Mouse (Mus musculus) limb, embryonic 14.5 days (tissue): ENCODE data around the gene Ptpn20. TPM values are rescaled to one million over a fixed set of nuclear protein-coding genes. Genes with fewer than 3 reads are reported as not detected.

Experiments
- ATAC-seq: fragments of 200-750 bp; cut with Nextera tagmentation; 2 replicates; pipeline ENCODE4 v1.8.0; 2017; ENCODE audit warnings: low read depth, moderate number of reproducible peaks, moderate TSS enrichment; ENCODE audit not compliant: low FRiP score
- DNase-seq: peaks from one replicate; pipeline ENCODE4 v3.0.0-alpha.2; 2015; ENCODE audit warnings: low spot score
- H3K27ac ChIP-seq: fragments of 300-500 bp; sonication (generic); replicated peaks from 2 replicates; pipeline ENCODE4 v1.5.1; 2014; ENCODE audit warnings: low read depth, mild to moderate bottlenecking, low read length, moderate library complexity, mixed read lengths
- H3K27me3 ChIP-seq: fragments of 300-500 bp; sonication (generic); 2 replicates; pipeline ENCODE4 v1.6.1; 2014; ENCODE audit warnings: low read length, mixed read lengths; ENCODE audit not compliant: control insufficient read depth, insufficient read depth
- H3K36me3 ChIP-seq: fragments of 300-500 bp; sonication (generic); 2 replicates; pipeline ENCODE4 v1.6.1; 2014; ENCODE audit warnings: mild to moderate bottlenecking, low read length, moderate library complexity, mixed read lengths; ENCODE audit not compliant: control insufficient read depth, insufficient read depth
- H3K4me1 ChIP-seq: fragments of 300-500 bp; sonication (generic); 2 replicates; pipeline ENCODE4 v1.6.1; 2014; ENCODE audit warnings: antibody characterized with exemption, low read length, mixed read lengths; ENCODE audit not compliant: control insufficient read depth, insufficient read depth
- H3K4me2 ChIP-seq: fragments of 300-500 bp; sonication (generic); replicated peaks from 2 replicates; pipeline ENCODE4 v1.6.1; 2014; ENCODE audit warnings: low read depth, mild to moderate bottlenecking, low read length, moderate library complexity; ENCODE audit not compliant: severe bottlenecking
- H3K4me3 ChIP-seq: fragments of 300-500 bp; sonication (generic); replicated peaks from 2 replicates; pipeline ENCODE4 v1.5.1; 2014; ENCODE audit warnings: low read length
- H3K9ac ChIP-seq: fragments of 300-500 bp; sonication (generic); 2 replicates; pipeline ENCODE4 v1.6.1; 2014; ENCODE audit warnings: mild to moderate bottlenecking, low read depth, low read length, moderate library complexity; ENCODE audit not compliant: severe bottlenecking
- H3K9me3 ChIP-seq: fragments of 300-500 bp; sonication (generic); 2 replicates; pipeline ENCODE4 v1.6.1; 2016; ENCODE audit warnings: low read length; ENCODE audit not compliant: control insufficient read depth
- POLR2A ChIP-seq: fragments of 200-500 bp; IDR thresholded peaks from 2 replicates; pipeline ENCODE4 v1.8.0; 2012; ENCODE audit warnings: inconsistent platforms, mild to moderate bottlenecking, moderate library complexity, borderline replicate concordance; ENCODE audit not compliant: insufficient read depth, insufficient read length; ENCODE audit errors: extremely low read depth
- WGBS: fragments of 180-500 bp; shearing (Covaris S2); extraction: QIAGEN DNeasy Blood & Tissue Kit; methylation state at CpG from one replicate; pipeline ENCODE4 v1.1.7; 2014; 5-methylcytosine and 5-hydroxymethylcytosine counted together
- polyA plus RNA-seq, 2 experiments: library from polyadenylated mRNA; depleted of rRNA in 1 of 2; stranded (reverse) in 1 of 2; unstranded in 1 of 2; fragments of >200 nt; fragmentation: Nextera tagmentation in 1 of 2; extraction: Ambion mirVana in 1 of 2; gene quantifications; 2 replicates each; pipeline versions ENCODE4 v1.2.1 to v1.2.3; 2012 to 2014

Gene Ptpn20
- polyA plus RNA-seq (2012; rRNA removed) (0.27 and 0.36 TPM in 2 replicates), polyA plus RNA-seq (2014; fragmentation: Nextera tagmentation; extraction: Ambion mirVana) (0.28 and 0.30 TPM in 2 replicates)

- no peak within 1 kb of the TSS for H3K27ac ChIP-seq
- H3K36me3 ChIP-seq = no peaks in the 10 kb centered on the region
- H3K9me3 ChIP-seq = no peaks in the 10 kb centered on the region
- H3K4me2 ChIP-seq = no peak within 1 kb of the TSS
- H3K4me3 ChIP-seq = no peak within 1 kb of the TSS
- TF ChIP-seq POLR2A = no peak
- DNase-seq (no peak), ATAC-seq (no peak)
- H3K4me1 ChIP-seq = no peaks in the 10 kb centered on the region
- H3K27me3 ChIP-seq = no peaks in the 10 kb centered on the region
- 63% methylated on average over 14 of the region's 14 CpGs for WGBS
- H3K9ac ChIP-seq = no peak within 1 kb of the TSS
Measured at GRCm38 (mm10) chr14:33588951-33589350, at the start of gene Ptpn20. Gene Ptpn20 (plus strand): TSS chr14:33589207.

- 81% methylated on average over 7 of the region's 7 CpGs for WGBS
- no peak for TF ChIP-seq POLR2A
- Histone ChIP-seq H3K9ac (no peak overlapping the region), H3K27ac (no peak overlapping the region), H3K27me3 (no peaks in the 10 kb centered on the region), H3K4me3 (no peak overlapping the region), H3K9me3 (0 out of 2 replicates have a peak, but pooled peaks cover 7% of the 10 kb centered on the region), H3K4me2 (no peak overlapping the region), H3K4me1 (no peaks in the 10 kb centered on the region), H3K36me3 (no peaks in the 10 kb centered on the region)
- DNase-seq (no peak), ATAC-seq (no peak)
Measured at GRCm38 (mm10) chr14:33539559-33540167, 49.3 kb upstream of the Ptpn20 start.

GRCm38 (mm10) chr14:33545565-33546143, 43.4 kb upstream of the Ptpn20 start:
- Histone ChIP-seq H3K9me3 (no peaks in the 10 kb centered on the region), H3K36me3 (no peaks in the 10 kb centered on the region), H3K27me3 (no peaks in the 10 kb centered on the region), H3K4me3 (no peak overlapping the region), H3K27ac (no peak overlapping the region), H3K4me1 (no peaks in the 10 kb centered on the region), H3K4me2 (no peak overlapping the region), H3K9ac (no peak overlapping the region)
- no peak for TF ChIP-seq POLR2A
- ATAC-seq = no peak
- DNase-seq = no peak
- WGBS = 72% methylated on average over 8 of the region's 8 CpGs

GRCm38 (mm10) chr14:33548650-33549049, 40.4 kb upstream of the Ptpn20 start:
- H3K9me3 ChIP-seq = no peaks in the 10 kb centered on the region
- H3K36me3 ChIP-seq = no peaks in the 10 kb centered on the region
- H3K4me1 ChIP-seq = no peaks in the 10 kb centered on the region
- H3K4me2 ChIP-seq = no peak overlapping the region
- ATAC-seq (no peak), DNase-seq (no peak)
- no peak for TF ChIP-seq POLR2A
- H3K4me3 ChIP-seq = no peak overlapping the region
- 49% methylated on average over 3 of the region's 3 CpGs for WGBS
- no peaks in the 10 kb centered on the region for H3K27me3 ChIP-seq
- no peak overlapping the region for H3K9ac ChIP-seq
- no peak overlapping the region for H3K27ac ChIP-seq

GRCm38 (mm10) chr14:33549856-33550255, 39.2 kb upstream of the Ptpn20 start:
- no peaks in the 10 kb centered on the region for H3K9me3 ChIP-seq
- no peaks in the 10 kb centered on the region for H3K27me3 ChIP-seq
- ATAC-seq = no peak
- H3K27ac ChIP-seq = no peak overlapping the region
- no peaks in the 10 kb centered on the region for H3K4me1 ChIP-seq
- no peak overlapping the region for H3K9ac ChIP-seq
- DNase-seq = no peak
- no peak overlapping the region for H3K4me2 ChIP-seq
- H3K36me3 ChIP-seq = no peaks in the 10 kb centered on the region
- 79% methylated on average over 6 of the region's 6 CpGs for WGBS
- no peak overlapping the region for H3K4me3 ChIP-seq
- no peak for TF ChIP-seq POLR2A
